Mouse (Mus musculus): ENCODE data around the gene Sec14l3. TPM values are rescaled to one million over a fixed set of nuclear protein-coding genes. Genes with fewer than 3 reads are reported as not detected.

The Sec14l3 gene
- total RNA-seq, 2 experiments from 2014 or later = not detected

DNA sequence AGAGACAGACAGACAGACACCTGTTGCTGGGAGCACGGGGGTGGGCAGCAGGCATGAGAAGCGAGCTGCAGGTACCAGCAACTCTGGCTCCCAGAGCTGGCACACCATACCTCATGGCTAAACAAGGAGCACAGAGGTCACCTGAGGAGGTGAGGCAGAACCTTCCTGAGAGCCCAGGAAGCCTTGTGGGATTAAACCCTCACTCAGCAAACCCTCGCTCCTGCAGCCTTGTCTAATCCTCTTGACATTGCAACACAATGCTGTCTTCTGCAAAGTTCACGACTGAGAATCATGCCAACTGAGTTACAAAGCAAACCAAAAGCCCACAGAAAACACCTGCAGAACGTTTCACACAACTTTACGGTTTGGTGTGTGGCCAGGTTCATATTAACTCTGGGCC is 16.2 kb upstream of the Sec14l3 start:
- ATAC-seq (replicated peaks; ENCODE audit: low FRiP score, poor library complexity, severe bottlenecking) = no peak

DNA sequence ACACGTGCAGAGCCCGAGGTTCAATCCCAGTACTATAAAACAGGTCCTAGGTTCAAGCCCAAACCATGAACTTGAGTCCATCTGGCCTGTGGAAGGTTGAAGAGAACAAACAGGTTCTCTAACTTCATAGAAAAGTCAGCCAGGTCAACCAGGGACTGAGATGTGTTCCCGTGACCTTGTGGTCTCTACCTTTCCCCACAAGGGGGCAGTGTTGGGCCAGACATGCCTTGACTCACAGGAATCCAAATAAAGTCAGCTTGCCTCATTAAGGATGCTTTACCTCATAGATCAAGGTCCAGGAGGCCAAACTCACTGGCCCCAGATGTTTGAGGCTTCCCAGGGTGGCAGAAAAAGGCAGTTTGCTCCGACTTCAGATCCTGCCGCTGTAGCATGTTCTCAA is 11.1 kb upstream of the Sec14l3 start:
- peak; percentile 63 for ATAC-seq (replicated peaks; ENCODE audit: low FRiP score, poor library complexity, severe bottlenecking)

DNA sequence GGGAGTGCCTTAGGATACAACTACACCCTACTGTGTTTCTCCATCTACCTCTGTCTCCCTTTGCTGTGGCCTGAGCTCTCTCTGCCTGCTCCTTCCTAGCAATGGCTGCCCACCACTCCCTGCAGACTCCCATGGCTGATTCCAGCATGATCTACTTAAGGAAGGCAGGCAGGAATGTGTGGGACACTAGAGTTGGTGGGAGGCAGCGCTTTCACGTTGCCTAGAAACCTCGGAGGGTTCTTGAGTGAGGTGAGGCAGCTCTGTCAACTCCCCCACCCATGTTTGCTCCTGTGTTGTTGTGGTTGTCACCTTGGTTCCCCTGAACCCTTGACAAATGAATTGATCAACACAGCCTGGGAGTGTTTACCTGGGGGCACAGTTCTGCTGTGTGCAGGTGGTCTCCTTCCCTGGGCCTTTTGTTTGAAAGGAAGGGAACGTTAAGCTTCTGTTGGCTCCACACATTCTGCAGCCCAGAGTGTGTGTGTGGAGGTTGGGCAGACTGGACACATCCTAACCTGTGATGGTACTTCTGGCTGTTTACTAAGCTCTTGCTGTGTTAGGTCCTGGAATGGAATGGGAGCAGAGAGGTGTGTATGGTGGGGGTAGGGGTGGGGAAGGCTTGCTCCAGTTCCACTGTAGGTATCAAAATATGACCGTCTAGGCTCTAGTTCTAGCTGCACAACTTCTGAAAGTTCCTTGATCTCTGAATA is 3.6 kb upstream of the Sec14l3 start:
- no peak for ATAC-seq (replicated peaks; ENCODE audit: low FRiP score, poor library complexity, severe bottlenecking)

DNA sequence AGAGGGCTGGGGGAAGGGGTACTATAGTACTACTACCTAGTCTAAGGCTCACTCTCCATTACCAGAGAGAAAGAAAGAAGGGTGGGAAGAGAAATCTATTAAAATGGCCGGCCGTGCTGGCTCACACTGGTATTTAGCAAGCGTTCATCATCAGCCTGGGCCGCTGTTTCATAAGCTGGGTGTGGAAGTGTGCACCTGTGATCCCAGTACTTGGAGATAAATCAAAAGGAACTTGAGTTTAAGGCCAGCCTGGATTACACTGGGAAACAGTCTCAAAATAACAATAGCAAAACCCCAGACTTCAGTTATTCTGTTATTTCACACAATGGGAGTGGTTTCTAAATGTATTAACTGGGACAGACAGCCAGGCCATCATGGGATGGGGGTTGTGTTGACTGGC is 2.1 kb upstream of the Sec14l3 start:
- no peak for ATAC-seq (replicated peaks; ENCODE audit: low FRiP score, poor library complexity, severe bottlenecking)

DNA sequence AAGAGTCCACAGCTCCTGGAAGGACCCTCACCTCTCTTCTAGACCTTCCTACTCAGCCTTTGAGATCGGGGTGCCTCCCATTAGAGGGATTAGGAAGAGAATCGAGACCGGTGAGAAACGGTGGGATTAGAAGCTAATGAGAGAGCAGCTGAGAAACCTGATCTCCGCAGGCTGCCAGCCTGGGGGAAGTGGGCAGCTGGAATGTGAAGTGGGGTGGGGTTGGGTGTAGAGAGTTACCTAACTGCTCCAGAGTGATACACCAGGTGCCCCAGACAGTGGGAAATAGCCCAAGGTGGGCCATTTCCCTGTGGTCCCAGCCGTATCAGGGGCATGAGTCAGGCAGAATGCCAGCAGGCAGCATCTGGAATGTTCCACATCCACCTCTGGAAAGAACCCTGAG is 1.7 kb upstream of the Sec14l3 start:
- ATAC-seq (replicated peaks; ENCODE audit: low FRiP score, poor library complexity, severe bottlenecking) = no peak

DNA sequence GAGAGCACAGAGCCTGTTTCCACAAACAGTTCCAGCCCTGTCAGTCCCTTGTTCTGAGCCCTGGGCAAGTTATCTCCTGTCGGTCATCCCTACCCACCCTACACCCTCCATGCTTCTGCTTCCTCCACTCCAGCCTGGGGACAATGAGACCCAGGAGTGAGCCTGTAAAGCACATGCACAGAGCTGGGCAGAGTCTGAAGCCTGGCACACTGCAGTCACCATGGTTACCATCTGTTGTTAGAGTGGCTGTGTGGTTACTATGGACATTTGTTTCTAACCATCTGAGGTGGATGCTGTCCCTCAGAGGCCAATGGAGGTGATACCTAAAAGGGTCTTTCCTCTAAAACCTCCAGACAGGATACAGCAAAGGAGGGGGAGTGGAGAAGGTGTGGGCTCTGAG is 5.0 kb downstream of the Sec14l3 start:
- ATAC-seq (replicated peaks; ENCODE audit: low FRiP score, poor library complexity, severe bottlenecking) = 0 out of 2 replicates have a peak, but pooled peaks have one; percentile 16

DNA sequence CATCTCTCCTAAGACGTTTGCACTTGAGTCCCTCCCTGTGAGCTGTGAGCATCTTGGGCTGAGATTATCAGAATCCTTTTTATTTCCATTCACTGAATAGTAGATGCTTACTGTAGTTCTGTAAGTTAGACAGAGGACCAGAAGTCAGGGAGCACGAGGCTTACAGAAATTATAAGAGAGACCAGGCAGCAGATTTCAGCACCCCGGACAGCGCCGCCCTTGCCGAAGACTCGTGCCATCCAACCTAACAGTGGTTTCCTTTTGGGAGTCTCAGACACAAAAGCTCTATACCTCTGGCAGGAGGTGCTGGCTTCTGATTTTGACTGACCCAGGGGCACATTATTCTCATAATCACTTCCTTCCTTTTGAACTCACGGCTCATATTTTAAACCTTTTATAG is 12.0 kb downstream of the Sec14l3 start:
- no peak for ATAC-seq (replicated peaks; ENCODE audit: low FRiP score, poor library complexity, severe bottlenecking)

DNA sequence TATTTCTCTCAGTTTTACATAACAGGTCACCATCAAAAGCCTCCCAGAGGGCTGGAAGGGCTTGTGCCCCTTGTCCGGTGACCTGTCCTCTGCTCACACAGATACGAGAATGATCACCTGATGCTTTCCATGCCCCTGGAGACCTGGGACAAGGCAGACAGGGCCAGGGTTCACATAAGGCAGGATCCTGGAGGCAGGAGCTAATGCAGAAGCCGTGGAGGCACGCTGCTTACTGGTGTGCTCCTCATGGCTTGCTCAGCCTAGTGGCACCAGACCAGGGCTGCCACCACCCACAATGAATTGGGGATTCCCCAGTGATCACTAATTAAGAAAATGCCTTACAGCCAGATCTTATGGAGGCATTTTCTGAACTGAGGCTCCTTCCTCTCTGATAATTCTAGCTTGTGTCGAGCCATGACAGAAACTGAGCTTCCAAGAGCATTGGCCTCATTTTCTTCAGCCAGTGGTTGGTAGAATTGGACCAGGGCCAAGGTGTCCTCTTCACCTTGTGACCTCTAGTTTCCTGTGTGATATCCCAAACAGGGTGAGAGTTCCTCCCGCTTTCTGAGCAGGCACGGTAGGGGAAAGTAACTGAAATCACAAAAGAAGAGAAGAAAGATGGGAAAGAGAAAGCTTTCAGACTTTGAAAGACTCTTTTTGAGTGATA is 13.8 kb downstream of the Sec14l3 start:
- no peak for ATAC-seq (replicated peaks; ENCODE audit: low FRiP score, poor library complexity, severe bottlenecking)

DNA sequence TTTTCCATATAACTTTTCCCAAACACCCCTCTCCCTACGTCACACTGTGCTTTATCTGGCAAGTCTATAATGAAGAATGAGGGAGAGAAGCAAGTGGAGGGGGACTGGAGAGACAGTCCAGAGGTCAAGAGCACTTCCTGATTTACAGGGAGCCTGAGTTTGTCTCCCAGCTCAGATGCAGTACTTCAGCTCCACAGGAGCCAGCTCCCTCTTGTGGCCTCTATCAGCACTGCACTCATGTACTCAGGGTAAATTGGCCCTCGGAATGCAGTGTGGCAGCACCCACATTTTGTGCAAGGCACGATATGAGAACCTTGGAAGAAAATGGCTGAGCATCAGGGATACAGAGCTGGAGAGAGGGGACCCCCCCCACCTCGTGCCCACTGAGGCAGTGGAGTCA is 15.6 kb downstream of the Sec14l3 start:
- peak; percentile 79 for ATAC-seq (replicated peaks; ENCODE audit: low FRiP score, poor library complexity, severe bottlenecking)

DNA sequence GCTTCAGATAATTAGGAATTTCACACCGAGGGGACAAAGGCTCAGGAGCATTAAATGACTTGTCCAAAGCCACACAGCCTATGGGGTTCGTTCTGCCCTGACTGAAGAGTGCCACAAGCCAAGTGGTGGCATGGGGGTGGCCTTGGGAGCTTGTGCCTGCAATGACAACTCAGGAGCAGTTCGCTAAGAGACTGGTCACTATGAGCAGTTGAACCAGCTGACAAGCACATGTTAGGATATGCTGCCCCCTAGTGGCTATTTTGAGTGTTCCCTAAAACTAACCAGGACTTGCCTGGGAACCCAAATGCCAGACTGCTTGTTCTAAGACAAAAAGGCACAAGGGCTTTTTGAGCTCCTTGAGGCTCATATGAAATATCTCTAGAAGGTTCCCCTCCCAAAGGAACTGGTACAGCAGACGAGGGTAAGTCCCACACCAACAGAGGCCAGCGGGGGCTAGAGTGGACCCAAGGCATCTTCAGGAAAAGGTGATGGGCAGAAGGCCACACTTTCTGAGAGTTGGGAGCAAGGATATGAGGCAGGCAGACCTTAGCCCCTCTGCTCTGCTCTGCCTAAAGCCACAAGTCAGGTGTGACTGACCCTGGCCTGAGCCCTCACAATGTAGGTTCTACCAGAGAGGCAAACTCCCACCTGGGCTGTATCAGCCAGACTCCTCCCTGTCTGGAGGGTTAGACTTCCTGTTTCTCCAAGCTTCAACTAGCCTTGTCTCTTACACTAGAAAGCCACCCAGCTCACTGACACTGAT is 18.9 kb downstream of the Sec14l3 start:
- peak; percentile 50; the same call in 1 of the 2 replicates for ATAC-seq (replicated peaks; ENCODE audit: low FRiP score, poor library complexity, severe bottlenecking)

DNA sequence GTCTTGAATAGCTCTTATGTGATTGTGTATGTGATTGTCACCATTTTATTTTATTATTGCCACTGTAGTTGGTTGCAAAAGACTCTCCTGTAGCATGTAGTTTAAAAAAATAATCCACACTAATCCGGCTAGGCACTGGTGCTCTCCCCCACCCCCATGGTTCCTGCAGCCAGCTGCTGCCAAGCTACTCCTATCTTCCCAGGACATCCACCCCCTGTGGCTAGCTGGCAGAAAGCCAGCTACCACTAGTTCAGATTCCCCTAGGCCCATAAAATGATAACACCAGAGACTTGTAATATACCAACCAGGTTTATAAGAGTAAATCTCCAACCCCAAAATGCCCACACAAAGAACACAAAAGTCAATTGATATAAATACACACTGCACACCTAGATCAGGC is 21.6 kb downstream of the Sec14l3 start:
- no peak for ATAC-seq (replicated peaks; ENCODE audit: low FRiP score, poor library complexity, severe bottlenecking)

DNA sequence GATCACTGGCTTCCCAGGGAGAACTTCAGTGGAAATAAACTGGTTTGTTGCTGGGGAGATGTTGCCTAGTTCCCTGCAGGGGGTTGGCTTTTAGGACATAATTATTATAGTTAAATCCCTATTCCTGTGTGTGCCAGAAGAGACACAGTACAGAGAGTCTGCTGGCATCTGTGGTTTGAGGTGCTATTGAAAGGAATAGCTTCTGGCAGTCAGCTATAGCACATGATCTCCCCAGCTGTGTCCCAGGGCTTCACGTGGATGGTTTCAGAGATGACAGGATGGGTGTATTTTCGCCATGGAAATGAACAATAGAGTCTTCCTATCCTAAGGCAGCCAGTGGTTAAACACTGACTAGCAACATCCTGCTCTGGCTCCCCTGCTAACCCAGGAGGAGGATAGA is 22.6 kb downstream of the Sec14l3 start:
- ATAC-seq (replicated peaks; ENCODE audit: low FRiP score, poor library complexity, severe bottlenecking) = no peak

DNA sequence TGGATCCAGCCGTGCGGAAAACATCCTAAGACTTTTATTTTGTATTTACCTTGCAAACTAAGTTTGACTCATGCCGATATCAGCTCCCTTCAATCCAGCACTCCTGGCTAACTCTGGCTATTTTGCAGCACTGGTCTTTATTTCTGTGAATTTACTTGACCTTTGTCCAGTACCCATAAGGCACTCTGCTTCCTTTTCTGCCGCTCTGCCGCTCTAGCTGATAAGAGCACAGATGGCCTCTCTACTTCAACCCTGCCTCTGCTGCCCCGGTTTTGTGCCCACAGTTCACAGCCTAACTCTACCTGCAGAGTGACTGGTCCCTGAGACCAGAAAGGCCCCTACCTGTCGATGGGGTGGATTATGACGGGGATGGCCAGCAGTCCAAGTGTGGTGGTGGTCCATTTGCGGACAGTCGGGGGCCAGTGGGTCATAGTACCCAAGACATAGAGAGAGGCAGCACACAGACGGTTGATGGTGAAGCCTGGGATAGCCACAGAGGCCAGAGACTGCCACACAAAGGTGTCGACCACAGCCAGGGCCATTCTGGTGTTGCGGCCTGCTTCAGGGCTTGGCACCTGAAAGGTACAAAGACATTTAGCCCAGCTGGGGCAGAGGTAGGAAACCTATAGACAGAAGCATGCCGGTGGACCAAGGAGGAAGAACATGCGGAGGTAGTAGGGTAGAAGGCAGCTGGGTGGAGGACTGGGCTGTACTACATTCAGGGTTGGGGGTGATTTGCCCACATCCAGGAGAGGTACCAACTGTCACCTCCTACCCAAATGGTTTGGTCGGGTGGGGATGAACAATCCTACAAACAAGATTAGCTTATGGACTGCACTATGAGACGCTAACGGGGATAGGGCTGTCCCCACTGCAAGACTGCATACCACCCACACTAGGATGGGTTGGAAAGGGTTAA is 29.1 kb downstream of the Sec14l3 start:
- ATAC-seq (replicated peaks; ENCODE audit: low FRiP score, poor library complexity, severe bottlenecking) = no peak

DNA sequence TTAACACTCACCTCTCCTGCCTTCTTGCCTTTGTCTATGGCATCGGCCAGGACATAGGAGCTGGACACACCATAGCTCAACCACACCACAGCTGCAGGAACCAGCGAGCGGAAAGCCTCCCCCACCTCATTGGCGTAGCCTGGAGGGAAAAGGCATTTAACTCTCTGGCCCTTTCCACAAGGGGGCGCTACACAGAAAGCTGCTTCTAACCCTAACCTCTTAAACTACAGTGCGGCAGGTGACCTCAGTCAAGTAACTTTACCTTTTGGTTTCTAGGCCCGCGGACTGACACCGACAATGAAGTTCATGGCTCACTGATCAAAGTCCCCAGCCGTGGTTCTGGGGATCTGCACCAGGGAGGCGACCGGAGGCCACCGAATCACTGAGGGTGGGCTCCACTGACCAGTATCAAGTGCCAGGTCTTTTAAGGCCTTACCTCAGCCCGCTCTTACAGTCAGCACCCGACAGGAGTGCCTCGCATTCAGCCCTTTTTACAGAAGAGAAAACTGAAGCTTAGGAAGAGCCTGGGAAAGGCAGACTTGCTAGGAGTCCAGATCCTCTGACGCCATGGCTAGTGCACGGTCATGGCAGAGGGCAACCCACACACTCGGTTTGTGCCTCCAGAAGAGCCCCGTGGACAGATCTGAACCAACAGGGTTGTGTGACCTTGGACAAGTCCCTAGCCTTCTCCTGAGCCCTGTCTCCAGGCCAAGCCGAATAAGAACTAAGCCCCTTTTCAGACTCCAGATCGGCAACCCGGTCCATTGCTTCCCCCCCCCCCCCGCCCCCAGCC is 29.9 kb downstream of the Sec14l3 start:
- peak; percentile 45 for ATAC-seq (replicated peaks; ENCODE audit: low FRiP score, poor library complexity, severe bottlenecking)

DNA sequence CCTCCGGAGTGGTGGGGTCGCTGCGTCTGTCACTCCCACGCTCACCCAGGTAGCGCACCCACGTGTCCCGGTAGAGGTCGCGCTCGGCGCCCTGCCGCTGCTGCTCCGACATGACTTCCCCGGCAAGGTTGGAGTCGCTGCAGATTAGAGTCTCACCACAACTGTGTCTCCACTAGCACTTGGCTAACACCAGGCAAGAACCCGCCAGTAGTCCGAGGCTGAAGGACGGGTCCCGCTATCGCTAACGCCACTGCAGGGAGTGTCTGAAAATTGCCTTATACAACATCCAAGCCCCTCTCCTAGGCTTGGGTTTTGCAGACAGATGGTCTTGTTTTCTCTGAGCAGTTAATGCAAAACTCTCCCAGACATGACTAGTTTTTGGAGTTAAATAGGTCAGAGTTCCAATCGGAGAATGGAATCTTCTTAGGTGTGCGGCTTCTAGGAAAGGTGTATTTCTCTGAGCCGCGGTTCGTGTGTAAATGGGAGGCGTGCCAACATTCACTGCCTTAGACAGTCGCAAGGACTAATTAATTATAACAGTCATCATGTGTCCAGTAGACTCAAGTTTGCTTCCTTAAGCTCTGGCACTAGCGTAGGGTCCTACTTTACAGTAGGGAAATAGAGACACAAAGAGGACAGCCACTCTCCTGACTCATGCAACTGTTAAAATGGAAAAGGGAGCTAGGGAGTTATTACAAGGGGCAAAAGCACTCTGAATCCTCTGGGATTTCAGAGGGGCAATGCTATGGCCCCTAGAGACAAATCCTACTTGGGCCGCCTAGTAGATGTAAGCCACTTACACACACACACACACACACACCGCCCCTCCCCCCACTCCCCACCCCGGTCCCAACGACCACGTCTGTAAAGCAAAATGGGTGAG is 30.8 kb downstream of the Sec14l3 start, which contains the start of gene Mtfp1:
Mtfp1 (minus strand) TSS at position 275 of the 883 bp plus-strand sequence.
- ATAC-seq (replicated peaks; ENCODE audit: low FRiP score, poor library complexity, severe bottlenecking) = peak; percentile 30

DNA sequence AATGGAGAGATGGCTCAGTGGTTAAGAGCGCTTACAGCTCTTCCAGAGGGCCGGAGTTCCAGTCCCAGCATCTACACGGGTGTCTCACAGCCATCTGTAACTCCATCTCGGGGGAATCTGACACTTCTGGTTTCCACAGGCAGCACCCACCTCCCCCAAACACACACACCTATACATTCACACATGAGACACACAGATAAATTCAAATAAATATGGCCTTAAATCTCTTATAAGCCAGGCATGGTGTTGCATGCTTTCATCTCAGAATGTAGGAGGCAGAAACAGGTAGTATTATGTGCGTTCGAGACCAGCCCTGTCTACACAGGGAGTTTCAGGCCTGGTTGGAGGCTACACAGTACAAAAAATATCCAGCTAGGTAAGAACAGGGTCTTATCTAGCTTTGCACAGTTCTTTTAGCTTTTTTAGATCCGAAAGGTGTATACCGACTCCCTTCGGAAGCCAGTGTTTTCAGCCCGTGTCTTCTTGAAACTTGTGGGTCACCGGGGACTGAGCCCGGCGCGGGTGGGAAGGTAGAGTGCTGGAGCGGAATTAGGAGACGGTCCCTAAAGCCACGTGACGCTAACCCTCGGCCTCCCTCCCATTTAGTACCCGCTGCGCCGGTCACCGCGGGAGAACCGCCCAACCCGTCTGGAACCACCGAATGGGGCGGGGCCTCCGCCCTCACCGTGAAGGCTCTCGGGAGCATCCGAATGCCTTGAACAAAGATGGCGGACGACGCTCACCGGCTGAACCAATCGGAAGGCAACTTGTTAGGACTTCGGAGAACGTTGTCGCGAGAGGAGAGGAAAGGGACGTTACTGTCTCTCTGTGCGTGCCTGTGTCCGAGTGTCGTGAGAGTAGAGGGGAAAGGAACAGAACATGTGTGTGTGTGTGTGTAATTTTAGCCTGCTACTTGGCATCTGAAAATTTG is 31.7 kb downstream of the Sec14l3 start:
- peak; percentile 88 for ATAC-seq (replicated peaks; ENCODE audit: low FRiP score, poor library complexity, severe bottlenecking)

DNA sequence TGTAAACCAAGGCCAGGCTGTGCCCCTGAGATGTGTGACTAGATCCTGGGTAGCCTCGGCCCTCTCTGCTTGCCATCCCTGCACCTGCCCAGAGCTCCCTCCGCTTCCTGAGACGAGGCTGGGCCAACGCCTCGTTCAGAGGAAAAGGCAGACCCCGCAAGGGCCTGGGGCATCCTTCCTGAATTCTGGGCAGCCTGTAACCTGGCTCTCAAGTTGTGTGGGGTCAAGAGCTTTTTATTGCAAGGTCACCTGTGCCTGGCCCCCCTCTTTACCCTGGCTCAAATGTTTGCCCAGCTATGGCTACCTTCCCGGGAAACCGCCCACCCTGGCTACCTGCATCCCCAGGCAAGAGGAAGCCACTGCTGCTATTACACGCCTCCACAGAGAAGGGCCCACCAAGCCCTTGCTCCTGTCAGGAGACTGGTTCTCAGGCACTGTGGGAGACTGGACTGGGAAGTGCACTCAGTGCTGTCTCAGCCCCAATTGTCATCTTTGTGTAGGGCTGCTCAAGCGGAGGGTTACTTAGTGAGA is 32.5 kb downstream of the Sec14l3 start:
- ATAC-seq (replicated peaks; ENCODE audit: low FRiP score, poor library complexity, severe bottlenecking) = 0 out of 2 replicates have a peak, but pooled peaks have one; percentile 8

All from erythroid progenitor cell, adult 5-6 weeks (primary cell).